Mouse (Mus musculus): Measurements from ENCODE around the gene Plxna2. TPM values are rescaled to one million over a fixed set of nuclear protein-coding genes. Genes with fewer than 3 reads are reported as not detected.

Gene Plxna2
- polyA plus RNA-seq, 1 experiment = 3.6 TPM

GRCm38 (mm10) chr1:194620245-194620991 is 2.4 kb downstream of the Plxna2 start:
- Histone ChIP-seq H3K4me1 (ENCODE audit: control insufficient read depth, insufficient read depth, low read length) (peaks cover 22% of the 10 kb centered on the region), H3K4me3 (ENCODE audit: insufficient read depth, low read length) (peak overlapping the region; percentile 96), H3K27ac (ENCODE audit: insufficient read depth, low read depth, low read length) (peak overlapping the region; percentile 52)
- TF ChIP-seq POLR2A (IDR thresholded peaks at IDR 0.05; ENCODE audit: borderline replicate concordance, low read depth, low read length) (no peak), CTCF (IDR thresholded peaks at IDR 0.05; ENCODE audit: low read depth, low read length) (no peak)

DNA sequence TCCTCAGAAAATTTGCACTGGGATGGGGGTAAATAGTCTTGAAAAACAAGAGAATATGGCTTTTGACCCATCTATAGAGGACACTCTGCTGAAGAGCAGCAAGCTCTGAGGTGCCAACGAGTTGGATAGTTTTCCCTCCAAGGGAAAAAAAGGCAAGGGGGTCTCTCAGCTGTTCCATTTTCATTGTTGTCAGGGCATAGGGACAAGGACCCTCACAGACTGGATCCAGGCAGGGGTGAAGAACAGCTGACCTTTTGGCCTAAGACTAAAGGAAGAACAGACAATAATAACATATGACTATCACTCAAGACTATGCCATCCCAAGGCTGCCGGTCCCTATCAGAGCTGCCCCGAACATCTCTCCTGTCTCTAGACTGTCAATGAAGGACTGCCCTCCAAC is 4.2 kb downstream of the Plxna2 start:
- TF ChIP-seq POLR2A (IDR thresholded peaks at IDR 0.05; ENCODE audit: borderline replicate concordance, low read depth, low read length) (no peak), CTCF (IDR thresholded peaks at IDR 0.05; ENCODE audit: low read depth, low read length) (no peak)
- H3K27ac ChIP-seq (ENCODE audit: insufficient read depth, low read depth, low read length) = no peak overlapping the region
- H3K4me1 ChIP-seq (ENCODE audit: control insufficient read depth, insufficient read depth, low read length) = peaks cover 37% of the 10 kb centered on the region
- no peak overlapping the region for H3K4me3 ChIP-seq (ENCODE audit: insufficient read depth, low read length)

- no peak overlapping the region for H3K4me3 ChIP-seq (ENCODE audit: insufficient read depth, low read length)
- TF ChIP-seq POLR2A (IDR thresholded peaks at IDR 0.05; ENCODE audit: borderline replicate concordance, low read depth, low read length) (no peak), CTCF (IDR thresholded peaks at IDR 0.05; ENCODE audit: low read depth, low read length) (no peak)
- peaks cover 41% of the 10 kb centered on the region for H3K4me1 ChIP-seq (ENCODE audit: control insufficient read depth, insufficient read depth, low read length)
- no peak overlapping the region for H3K27ac ChIP-seq (ENCODE audit: insufficient read depth, low read depth, low read length)
These were observed 4.7 kb downstream of the Plxna2 start for GRCm38 (mm10) chr1:194622677-194623076.

DNA sequence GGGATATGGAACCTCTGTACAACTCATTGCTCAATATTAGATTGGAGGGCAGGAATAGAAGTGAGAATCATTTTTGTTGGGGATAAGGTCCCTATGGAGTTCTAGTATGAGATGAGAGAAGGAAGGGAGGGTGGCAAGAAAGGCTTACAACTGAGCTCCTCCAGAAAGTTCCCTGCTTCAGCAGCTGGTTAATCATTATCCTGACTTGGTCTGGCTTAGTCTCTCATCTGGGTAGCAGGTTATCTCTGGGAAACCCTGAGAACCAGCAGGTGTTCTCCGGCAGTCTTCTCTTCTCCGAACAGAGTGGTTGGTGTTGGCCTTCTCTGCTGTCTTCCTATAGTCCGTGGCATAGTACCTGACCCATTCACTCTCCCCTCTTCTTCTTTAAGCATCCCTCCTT is 5.6 kb downstream of the Plxna2 start:
- TF ChIP-seq POLR2A (IDR thresholded peaks at IDR 0.05; ENCODE audit: borderline replicate concordance, low read depth, low read length) (no peak), CTCF (IDR thresholded peaks at IDR 0.05; ENCODE audit: low read depth, low read length) (no peak)
- H3K4me1 ChIP-seq (ENCODE audit: control insufficient read depth, insufficient read depth, low read length) = peaks cover 46% of the 10 kb centered on the region
- H3K4me3 ChIP-seq (ENCODE audit: insufficient read depth, low read length) = no peak overlapping the region
- H3K27ac ChIP-seq (ENCODE audit: insufficient read depth, low read depth, low read length) = no peak overlapping the region

DNA sequence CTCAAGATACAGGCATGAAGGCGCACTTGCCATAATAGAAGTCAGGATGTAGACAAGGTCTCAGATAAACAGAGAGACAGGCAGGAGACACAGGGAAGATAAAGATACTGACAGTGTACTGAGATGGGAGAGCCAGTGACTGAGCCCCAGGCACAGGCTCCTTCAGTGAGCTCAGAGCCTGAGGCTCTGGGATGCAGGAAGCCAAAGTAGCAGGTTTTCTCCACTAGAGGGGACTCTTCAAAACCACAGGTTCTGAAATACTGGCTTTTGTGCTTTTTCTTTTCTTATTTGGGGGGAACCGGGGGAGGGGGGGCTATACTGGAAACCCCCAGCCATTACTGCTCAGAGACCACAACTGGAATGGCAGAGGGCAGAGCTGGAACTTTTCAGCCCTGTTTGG is 6.4 kb downstream of the Plxna2 start:
- TF ChIP-seq CTCF (IDR thresholded peaks at IDR 0.05; ENCODE audit: low read depth, low read length) = peak; percentile 63
- no peak for TF ChIP-seq POLR2A (IDR thresholded peaks at IDR 0.05; ENCODE audit: borderline replicate concordance, low read depth, low read length)
- H3K4me3 ChIP-seq (ENCODE audit: insufficient read depth, low read length) = no peak overlapping the region
- no peak overlapping the region for H3K27ac ChIP-seq (ENCODE audit: insufficient read depth, low read depth, low read length)
- peaks cover 52% of the 10 kb centered on the region for H3K4me1 ChIP-seq (ENCODE audit: control insufficient read depth, insufficient read depth, low read length)

- Histone ChIP-seq H3K4me3 (ENCODE audit: insufficient read depth, low read length) (no peak overlapping the region), H3K27ac (ENCODE audit: insufficient read depth, low read depth, low read length) (no peak overlapping the region), H3K4me1 (ENCODE audit: control insufficient read depth, insufficient read depth, low read length) (peaks cover 57% of the 10 kb centered on the region)
- TF ChIP-seq POLR2A (IDR thresholded peaks at IDR 0.05; ENCODE audit: borderline replicate concordance, low read depth, low read length) (no peak), CTCF (IDR thresholded peaks at IDR 0.05; ENCODE audit: low read depth, low read length) (no peak)
These were observed 7.0 kb downstream of the Plxna2 start for GRCm38 (mm10) chr1:194624973-194625372.

- H3K27ac ChIP-seq (ENCODE audit: insufficient read depth, low read depth, low read length) = no peak overlapping the region
- peaks cover 55% of the 10 kb centered on the region for H3K4me1 ChIP-seq (ENCODE audit: control insufficient read depth, insufficient read depth, low read length)
- H3K4me3 ChIP-seq (ENCODE audit: insufficient read depth, low read length) = no peak overlapping the region
- TF ChIP-seq POLR2A (IDR thresholded peaks at IDR 0.05; ENCODE audit: borderline replicate concordance, low read depth, low read length) (no peak), CTCF (IDR thresholded peaks at IDR 0.05; ENCODE audit: low read depth, low read length) (no peak)
These were observed 8.1 kb downstream of the Plxna2 start for GRCm38 (mm10) chr1:194626109-194626508.

DNA sequence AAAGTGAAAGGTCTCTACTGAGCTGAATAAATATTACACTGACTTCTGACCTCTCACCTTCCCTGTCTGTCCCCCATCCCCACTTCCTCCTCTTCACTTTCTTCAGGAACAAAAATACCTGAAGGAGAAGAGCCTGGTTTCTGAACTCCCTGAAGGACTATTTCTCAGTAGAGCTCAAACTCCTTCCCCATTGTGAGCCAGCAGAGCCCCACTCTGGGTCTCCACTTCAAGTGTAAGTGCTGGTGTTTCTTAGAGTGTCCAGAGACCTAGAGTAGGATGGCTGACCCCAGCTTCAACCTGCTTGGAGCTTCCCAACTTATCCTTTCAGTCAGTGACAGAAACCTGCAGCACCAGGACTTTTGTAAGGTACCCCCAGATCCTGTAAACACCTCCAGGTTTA is 9.3 kb downstream of the Plxna2 start:
- TF ChIP-seq CTCF (IDR thresholded peaks at IDR 0.05; ENCODE audit: low read depth, low read length) = no peak
- no peak for TF ChIP-seq POLR2A (IDR thresholded peaks at IDR 0.05; ENCODE audit: borderline replicate concordance, low read depth, low read length)
- H3K4me1 ChIP-seq (ENCODE audit: control insufficient read depth, insufficient read depth, low read length) = peaks cover 47% of the 10 kb centered on the region
- H3K27ac ChIP-seq (ENCODE audit: insufficient read depth, low read depth, low read length) = no peak overlapping the region
- H3K4me3 ChIP-seq (ENCODE audit: insufficient read depth, low read length) = no peak overlapping the region

DNA sequence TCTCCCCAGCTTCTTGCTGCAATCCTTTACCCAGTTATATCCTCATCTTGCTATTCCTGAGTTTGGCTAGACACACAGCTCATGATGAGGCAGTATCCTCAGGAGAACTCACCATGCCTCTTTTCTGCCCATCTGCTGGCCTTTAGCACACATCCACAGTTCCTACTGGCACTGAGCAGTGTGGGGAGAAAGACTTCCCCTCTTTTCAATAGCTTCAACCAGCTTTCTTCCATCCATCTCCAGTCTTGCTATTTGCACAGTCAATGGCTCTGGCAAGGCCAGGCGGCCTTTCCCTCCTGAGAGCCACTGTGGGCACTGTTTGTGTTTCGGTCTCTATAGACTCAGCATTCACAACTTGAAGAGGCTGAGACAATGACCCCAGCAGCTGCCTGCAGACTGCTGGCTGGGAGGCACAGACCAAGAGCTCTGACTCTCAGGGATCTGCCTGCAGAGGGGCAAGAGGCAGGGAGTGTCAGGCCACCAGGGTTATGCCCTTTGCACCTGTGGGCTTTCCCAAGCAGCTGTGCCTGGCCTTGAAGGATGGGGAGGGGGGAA is 11.2 kb downstream of the Plxna2 start:
- Histone ChIP-seq H3K4me3 (ENCODE audit: insufficient read depth, low read length) (no peak overlapping the region), H3K27ac (ENCODE audit: insufficient read depth, low read depth, low read length) (no peak overlapping the region), H3K4me1 (ENCODE audit: control insufficient read depth, insufficient read depth, low read length) (peaks cover 42% of the 10 kb centered on the region)
- TF ChIP-seq CTCF (IDR thresholded peaks at IDR 0.05; ENCODE audit: low read depth, low read length) (no peak), POLR2A (IDR thresholded peaks at IDR 0.05; ENCODE audit: borderline replicate concordance, low read depth, low read length) (no peak)

DNA sequence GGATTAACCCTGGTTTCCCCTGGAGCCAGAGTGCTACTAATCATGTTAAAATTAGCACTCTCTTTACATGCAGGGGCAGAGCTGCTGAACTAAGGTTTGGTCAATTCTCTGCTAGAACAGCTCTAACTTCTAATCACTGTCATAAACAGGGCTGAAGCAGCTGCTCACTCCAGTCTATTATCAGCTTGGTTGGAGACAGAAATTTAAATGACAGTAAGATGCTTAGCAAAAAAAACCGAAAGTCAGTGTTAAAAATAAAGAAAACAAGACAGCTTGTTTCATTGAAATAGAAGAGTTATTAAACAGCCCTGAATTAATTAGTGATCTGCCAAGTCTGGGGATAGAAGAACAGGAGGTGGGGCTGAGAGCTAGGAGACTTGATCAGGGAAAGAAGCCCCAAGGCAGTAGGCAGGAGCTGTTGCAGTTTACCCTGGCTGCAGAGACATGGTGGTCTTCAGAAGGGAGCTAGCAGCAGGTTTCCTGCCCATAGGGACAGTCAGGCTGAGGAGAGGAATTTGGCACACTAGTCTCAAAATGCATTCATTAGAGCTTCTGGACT is 12.6 kb downstream of the Plxna2 start:
- Histone ChIP-seq H3K4me3 (ENCODE audit: insufficient read depth, low read length) (no peak overlapping the region), H3K27ac (ENCODE audit: insufficient read depth, low read depth, low read length) (no peak overlapping the region), H3K4me1 (ENCODE audit: control insufficient read depth, insufficient read depth, low read length) (peaks cover 33% of the 10 kb centered on the region)
- TF ChIP-seq POLR2A (IDR thresholded peaks at IDR 0.05; ENCODE audit: borderline replicate concordance, low read depth, low read length) (no peak), CTCF (IDR thresholded peaks at IDR 0.05; ENCODE audit: low read depth, low read length) (no peak)
